Mouse (Mus musculus): ENCODE data around the gene Sdhaf1. TPM values are rescaled to one million over a fixed set of nuclear protein-coding genes. Genes with fewer than 3 reads are reported as not detected.

Sdhaf1 gene
- 6.4 and 6.6 TPM in 2 replicates for polyA plus RNA-seq (2015; fragmentation: Nextera tagmentation; extraction: Ambion mirVana)

- ATAC-seq (ENCODE audit: low read depth) (no peak), DNase-seq (no peak)
- H3K4me1 ChIP-seq (replicated peaks): peaks cover 28% of the 10 kb centered on the region
- no peaks in the 10 kb centered on the region for H3K36me3 ChIP-seq
- H3K9me3 ChIP-seq (replicated peaks): no peaks in the 10 kb centered on the region
- H3K4me3 ChIP-seq (replicated peaks): peak within 1 kb of the TSS; percentile 71
- peaks cover 10% of the 10 kb centered on the region; the same call in 1 of the 2 replicates for H3K27me3 ChIP-seq
- peak within 1 kb of the TSS; percentile 91 for H3K4me2 ChIP-seq
- H3K9ac ChIP-seq: peak within 1 kb of the TSS; percentile 70
- H3K27ac ChIP-seq: peak within 1 kb of the TSS; percentile 74
- WGBS (ENCODE audit: insufficient replicate concordance): 64% methylated on average over 3 of the region's 3 CpGs
These were observed at the start of gene Sdhaf1 for GRCm38 (mm10) chr7:30323795-30324194. TSS of gene Sdhaf1 (minus strand) at chr7:30323895.

- 64% methylated on average over 2 of the region's 2 CpGs for WGBS (ENCODE audit: insufficient replicate concordance)
- Histone ChIP-seq H3K4me2 (no peak overlapping the region), H3K27me3 (peaks cover 24% of the 10 kb centered on the region), H3K27ac (no peak overlapping the region), H3K9ac (no peak overlapping the region), H3K4me1 (replicated peaks) (no peaks in the 10 kb centered on the region), H3K36me3 (no peaks in the 10 kb centered on the region), H3K4me3 (replicated peaks) (no peak overlapping the region), H3K9me3 (replicated peaks) (no peaks in the 10 kb centered on the region)
- no peak for DNase-seq
- ATAC-seq (ENCODE audit: low read depth): no peak
These were observed 43.8 kb upstream of the Sdhaf1 start for GRCm38 (mm10) chr7:30367466-30367865.

- ATAC-seq (ENCODE audit: low read depth) (no peak), DNase-seq (no peak)
- Histone ChIP-seq H3K9me3 (replicated peaks) (no peaks in the 10 kb centered on the region), H3K27ac (no peak overlapping the region), H3K9ac (no peak overlapping the region), H3K4me3 (replicated peaks) (peak overlapping the region; percentile 53; the same call in 1 of the 2 replicates), H3K36me3 (no peaks in the 10 kb centered on the region), H3K27me3 (peaks cover 36% of the 10 kb centered on the region), H3K4me2 (peak overlapping the region; percentile 61), H3K4me1 (replicated peaks) (peaks cover 9% of the 10 kb centered on the region)
- WGBS (ENCODE audit: insufficient replicate concordance): 56% methylated on average over 6 of the region's 6 CpGs
These were observed 39.6 kb upstream of the Sdhaf1 start for GRCm38 (mm10) chr7:30363344-30363738.

- 2% methylated on average over 51 of the region's 55 CpGs for WGBS (ENCODE audit: insufficient replicate concordance)
- H3K4me1 ChIP-seq (replicated peaks): peaks cover 9% of the 10 kb centered on the region
- H3K27ac ChIP-seq: no peak within 1 kb of the TSS; the same call in 1 of the 2 replicates
- peak within 1 kb of the TSS; percentile 61 for H3K4me2 ChIP-seq
- ATAC-seq (ENCODE audit: low read depth): 0 out of 2 replicates have a peak, but pooled peaks have one; percentile 17
- H3K4me3 ChIP-seq (replicated peaks): peak within 1 kb of the TSS; percentile 53
- peak within 1 kb of the TSS; percentile 63 for H3K9ac ChIP-seq
- H3K36me3 ChIP-seq: no peaks in the 10 kb centered on the region
- H3K27me3 ChIP-seq: peaks cover 36% of the 10 kb centered on the region
- H3K9me3 ChIP-seq (replicated peaks): no peaks in the 10 kb centered on the region
- no peak for DNase-seq
These were observed 39.1 kb upstream of the Sdhaf1 start, which contains the start of gene Lrfn3 for GRCm38 (mm10) chr7:30362652-30363343. TSS of gene Lrfn3 (minus strand) at chr7:30362772.

- Histone ChIP-seq H3K27ac (peak overlapping the region; percentile 82), H3K27me3 (peaks cover 36% of the 10 kb centered on the region), H3K4me1 (replicated peaks) (peaks cover 9% of the 10 kb centered on the region), H3K4me2 (peak overlapping the region; percentile 61), H3K9ac (peak overlapping the region; percentile 8; the same call in 1 of the 2 replicates), H3K9me3 (replicated peaks) (no peaks in the 10 kb centered on the region), H3K4me3 (replicated peaks) (no peak overlapping the region), H3K36me3 (no peaks in the 10 kb centered on the region)
- WGBS (ENCODE audit: insufficient replicate concordance): 64% methylated on average over 17 of the region's 17 CpGs
- no peak for DNase-seq
- ATAC-seq (ENCODE audit: low read depth): no peak
These were observed 36.3 kb upstream of the Sdhaf1 start for GRCm38 (mm10) chr7:30360028-30360427.

- Histone ChIP-seq H3K9me3 (replicated peaks) (no peaks in the 10 kb centered on the region), H3K4me3 (replicated peaks) (peak overlapping the region; percentile 8; the same call in 1 of the 2 replicates), H3K4me2 (peak overlapping the region; percentile 61), H3K9ac (peak overlapping the region; percentile 8; the same call in 1 of the 2 replicates), H3K27ac (peak overlapping the region; percentile 82), H3K4me1 (replicated peaks) (peaks cover 9% of the 10 kb centered on the region), H3K36me3 (no peaks in the 10 kb centered on the region), H3K27me3 (peaks cover 31% of the 10 kb centered on the region)
- ATAC-seq (ENCODE audit: low read depth) (no peak), DNase-seq (no peak)
- WGBS (ENCODE audit: insufficient replicate concordance): 66% methylated on average over 31 of the region's 31 CpGs
These were observed 35.7 kb upstream of the Sdhaf1 start for GRCm38 (mm10) chr7:30359276-30359865.

- ATAC-seq (ENCODE audit: low read depth): peak; percentile 29
- Histone ChIP-seq H3K4me2 (peak overlapping the region; percentile 61), H3K9ac (0 out of 2 replicates have a peak overlapping the region, but pooled peaks have one; percentile 8), H3K27me3 (peaks cover 23% of the 10 kb centered on the region), H3K36me3 (no peaks in the 10 kb centered on the region), H3K9me3 (replicated peaks) (no peaks in the 10 kb centered on the region), H3K4me3 (replicated peaks) (no peak overlapping the region), H3K27ac (peak overlapping the region; percentile 82), H3K4me1 (replicated peaks) (peaks cover 9% of the 10 kb centered on the region)
- WGBS (ENCODE audit: insufficient replicate concordance): 50% methylated on average over 7 of the region's 7 CpGs
- DNase-seq: no peak
These were observed 34.9 kb upstream of the Sdhaf1 start for GRCm38 (mm10) chr7:30358378-30359186.

- Histone ChIP-seq H3K9ac (no peak overlapping the region), H3K27me3 (peaks cover 12% of the 10 kb centered on the region), H3K27ac (peak overlapping the region; percentile 64), H3K4me2 (no peak overlapping the region), H3K36me3 (no peaks in the 10 kb centered on the region), H3K4me1 (replicated peaks) (no peaks in the 10 kb centered on the region; the same call in 1 of the 2 replicates), H3K9me3 (replicated peaks) (no peaks in the 10 kb centered on the region), H3K4me3 (replicated peaks) (no peak overlapping the region)
- 61% methylated on average over 4 of the region's 4 CpGs for WGBS (ENCODE audit: insufficient replicate concordance)
- DNase-seq (no peak), ATAC-seq (ENCODE audit: low read depth) (0 out of 2 replicates have a peak, but pooled peaks have one; percentile 17)
These were observed 30.4 kb upstream of the Sdhaf1 start for GRCm38 (mm10) chr7:30354059-30354458.

- 0 out of 2 replicates have a peak, but pooled peaks have one; percentile 35 for ATAC-seq (ENCODE audit: low read depth)
- WGBS (ENCODE audit: insufficient replicate concordance): 15% methylated on average over 6 of the region's 6 CpGs
- H3K27ac ChIP-seq: no peak overlapping the region
These were observed 29.7 kb upstream of the Sdhaf1 start for GRCm38 (mm10) chr7:30353279-30353822.

GRCm38 (mm10) chr7:30347828-30348227, 24.1 kb upstream of the Sdhaf1 start:
- H3K4me2 ChIP-seq: no peak overlapping the region

More at GRCm38 (mm10) chr7:30353279-30353822, 29.7 kb upstream of the Sdhaf1 start:
- no peak overlapping the region for H3K4me3 ChIP-seq (replicated peaks)
- H3K27me3 ChIP-seq: peaks cover 18% of the 10 kb centered on the region
- H3K9ac ChIP-seq: no peak overlapping the region
- no peaks in the 10 kb centered on the region; the same call in 1 of the 2 replicates for H3K4me1 ChIP-seq (replicated peaks)
- H3K9me3 ChIP-seq (replicated peaks): no peaks in the 10 kb centered on the region
- DNase-seq: peak; percentile 20
- no peak overlapping the region for H3K4me2 ChIP-seq
- H3K36me3 ChIP-seq: no peaks in the 10 kb centered on the region

More at GRCm38 (mm10) chr7:30347828-30348227, 24.1 kb upstream of the Sdhaf1 start:
- H3K4me3 ChIP-seq (replicated peaks): no peak overlapping the region
- 1% methylated on average over 30 of the region's 30 CpGs for WGBS (ENCODE audit: insufficient replicate concordance)
- no peaks in the 10 kb centered on the region for H3K36me3 ChIP-seq
- DNase-seq (peak; percentile 29), ATAC-seq (ENCODE audit: low read depth) (no peak)
- peaks cover 36% of the 10 kb centered on the region for H3K27me3 ChIP-seq
- 0 out of 2 replicates have a peak, but pooled peaks cover 2% of the 10 kb centered on the region for H3K4me1 ChIP-seq (replicated peaks)
- H3K27ac ChIP-seq: no peak overlapping the region
- no peak overlapping the region for H3K9ac ChIP-seq
- H3K9me3 ChIP-seq (replicated peaks): no peaks in the 10 kb centered on the region

All from liver, embryonic 13.5 days (tissue).